Mouse (Mus musculus) liver, adult 2 months (tissue): Measurements from ENCODE around the gene Espn.

Experiments
- CTCF ChIP-seq: fragments of 200-500 bp; IDR thresholded peaks from 2 replicates; pipeline ENCODE4 v1.5.1; 2011; ENCODE audit warnings: low read depth, low read length, control low read depth
- POLR2A ChIP-seq: fragments of 200-500 bp; IDR thresholded peaks from 2 replicates; pipeline ENCODE4 v1.6.1; 2011; ENCODE audit warnings: low read length, control low read depth; ENCODE audit not compliant: insufficient read depth; ENCODE audit errors: extremely low read depth

- TF ChIP-seq CTCF (no peak), POLR2A (no peak)
These were observed 663 bp downstream of the Espn start for GRCm38 (mm10) chr4:152151451-152151965.
